Mouse (Mus musculus): ENCODE measurements around the gene Clec16a. TPM values are rescaled to one million over a fixed set of nuclear protein-coding genes. Genes with fewer than 3 reads are reported as not detected.
A peak's percentile ranks its signal among the peaks of the same experiment; 100 is the strongest.

Gene Clec16a
- polyA plus RNA-seq (2012; rRNA removed) = 15.7 and 16.8 TPM in 2 replicates

GRCm38 (mm10) chr16:10544995-10545622 lies at the start of gene Clec16a:
TSS of gene Clec16a (plus strand) at chr16:10545339.
- H3K27me3 ChIP-seq (replicated peaks; ENCODE audit: control insufficient read depth, insufficient read depth, low read length) = no peaks in the 10 kb centered on the region
- TF ChIP-seq POLR2A (IDR thresholded peaks at IDR 0.05; ENCODE audit: low read depth, low read length) = peak; percentile 29
- TF ChIP-seq CTCF (conservative IDR thresholded peaks at IDR 0.05; ENCODE audit: insufficient read depth, insufficient read length, low read depth, low read length) = no peak
- H3K4me3 ChIP-seq (ENCODE audit: insufficient read depth, low read depth, low read length) = peak within 1 kb of the TSS; percentile 83
- under 1% methylated on average over 58 of the region's 58 CpGs for WGBS
- peak; percentile 99 for DNase-seq
- H3K4me1 ChIP-seq (ENCODE audit: control insufficient read depth, insufficient read depth, low read length) = peaks cover 12% of the 10 kb centered on the region; the same call in 1 of the 2 replicates
- no peaks in the 10 kb centered on the region for H3K36me3 ChIP-seq (ENCODE audit: control insufficient read depth, insufficient read depth, low read length)
- H3K27ac ChIP-seq (ENCODE audit: insufficient read depth, low read depth, low read length) = peak within 1 kb of the TSS; percentile 66; the same call in 1 of the 2 replicates

GRCm38 (mm10) chr16:10495824-10496298 lies 49.3 kb upstream of the Clec16a start:
- Histone ChIP-seq H3K36me3 (ENCODE audit: control insufficient read depth, insufficient read depth, low read length) (no peaks in the 10 kb centered on the region), H3K4me3 (ENCODE audit: insufficient read depth, low read depth, low read length) (no peak overlapping the region), H3K27me3 (replicated peaks; ENCODE audit: control insufficient read depth, insufficient read depth, low read length) (no peaks in the 10 kb centered on the region), H3K27ac (ENCODE audit: insufficient read depth, low read depth, low read length) (peak overlapping the region; percentile 39; the same call in 1 of the 2 replicates), H3K4me1 (ENCODE audit: control insufficient read depth, insufficient read depth, low read length) (peaks cover 12% of the 10 kb centered on the region)
- DNase-seq = peak; percentile 92
- TF ChIP-seq POLR2A (IDR thresholded peaks at IDR 0.05; ENCODE audit: low read depth, low read length) (no peak), CTCF (conservative IDR thresholded peaks at IDR 0.05; ENCODE audit: insufficient read depth, insufficient read length, low read depth, low read length) (no peak)
- 29% methylated on average over 2 of the region's 2 CpGs for WGBS

GRCm38 (mm10) chr16:10498096-10498602 lies 47.0 kb upstream of the Clec16a start:
- 28% methylated on average over 5 of the region's 5 CpGs for WGBS
- peak; percentile 86 for DNase-seq
- Histone ChIP-seq H3K4me3 (ENCODE audit: insufficient read depth, low read depth, low read length) (no peak overlapping the region), H3K27me3 (replicated peaks; ENCODE audit: control insufficient read depth, insufficient read depth, low read length) (no peaks in the 10 kb centered on the region), H3K27ac (ENCODE audit: insufficient read depth, low read depth, low read length) (no peak overlapping the region), H3K36me3 (ENCODE audit: control insufficient read depth, insufficient read depth, low read length) (no peaks in the 10 kb centered on the region), H3K4me1 (ENCODE audit: control insufficient read depth, insufficient read depth, low read length) (peaks cover 12% of the 10 kb centered on the region)
- TF ChIP-seq POLR2A (IDR thresholded peaks at IDR 0.05; ENCODE audit: low read depth, low read length) (no peak), CTCF (conservative IDR thresholded peaks at IDR 0.05; ENCODE audit: insufficient read depth, insufficient read length, low read depth, low read length) (no peak)

- no peak for DNase-seq
- H3K4me3 ChIP-seq (ENCODE audit: insufficient read depth, low read depth, low read length) = no peak overlapping the region
- H3K27me3 ChIP-seq (replicated peaks; ENCODE audit: control insufficient read depth, insufficient read depth, low read length) = no peaks in the 10 kb centered on the region
- WGBS = 63% methylated on average over 1 of the region's 1 CpGs
- TF ChIP-seq POLR2A (IDR thresholded peaks at IDR 0.05; ENCODE audit: low read depth, low read length) (no peak), CTCF (conservative IDR thresholded peaks at IDR 0.05; ENCODE audit: insufficient read depth, insufficient read length, low read depth, low read length) (no peak)
- H3K36me3 ChIP-seq (ENCODE audit: control insufficient read depth, insufficient read depth, low read length) = no peaks in the 10 kb centered on the region
- no peak overlapping the region for H3K27ac ChIP-seq (ENCODE audit: insufficient read depth, low read depth, low read length)
- peaks cover 12% of the 10 kb centered on the region for H3K4me1 ChIP-seq (ENCODE audit: control insufficient read depth, insufficient read depth, low read length)
Measured at GRCm38 (mm10) chr16:10499122-10499521, 46.0 kb upstream of the Clec16a start.

GRCm38 (mm10) chr16:10501865-10502264 lies 43.3 kb upstream of the Clec16a start:
- H3K36me3 ChIP-seq (ENCODE audit: control insufficient read depth, insufficient read depth, low read length) = no peaks in the 10 kb centered on the region
- TF ChIP-seq POLR2A (IDR thresholded peaks at IDR 0.05; ENCODE audit: low read depth, low read length) (no peak), CTCF (conservative IDR thresholded peaks at IDR 0.05; ENCODE audit: insufficient read depth, insufficient read length, low read depth, low read length) (no peak)
- no peak for DNase-seq
- no peak overlapping the region for H3K4me3 ChIP-seq (ENCODE audit: insufficient read depth, low read depth, low read length)
- H3K27me3 ChIP-seq (replicated peaks; ENCODE audit: control insufficient read depth, insufficient read depth, low read length) = no peaks in the 10 kb centered on the region
- H3K4me1 ChIP-seq (ENCODE audit: control insufficient read depth, insufficient read depth, low read length) = peaks cover 6% of the 10 kb centered on the region; the same call in 1 of the 2 replicates
- WGBS = 14% methylated on average over 8 of the region's 8 CpGs
- no peak overlapping the region for H3K27ac ChIP-seq (ENCODE audit: insufficient read depth, low read depth, low read length)

GRCm38 (mm10) chr16:10503058-10503457 lies 42.1 kb upstream of the Clec16a start:
- H3K4me1 ChIP-seq (ENCODE audit: control insufficient read depth, insufficient read depth, low read length) = peaks cover 6% of the 10 kb centered on the region; the same call in 1 of the 2 replicates
- WGBS = 67% methylated on average over 2 of the region's 2 CpGs
- H3K27ac ChIP-seq (ENCODE audit: insufficient read depth, low read depth, low read length) = no peak overlapping the region
- H3K36me3 ChIP-seq (ENCODE audit: control insufficient read depth, insufficient read depth, low read length) = no peaks in the 10 kb centered on the region
- DNase-seq = no peak
- H3K27me3 ChIP-seq (replicated peaks; ENCODE audit: control insufficient read depth, insufficient read depth, low read length) = no peaks in the 10 kb centered on the region
- TF ChIP-seq CTCF (conservative IDR thresholded peaks at IDR 0.05; ENCODE audit: insufficient read depth, insufficient read length, low read depth, low read length) = no peak
- TF ChIP-seq POLR2A (IDR thresholded peaks at IDR 0.05; ENCODE audit: low read depth, low read length) = no peak
- H3K4me3 ChIP-seq (ENCODE audit: insufficient read depth, low read depth, low read length) = no peak overlapping the region

- DNase-seq = no peak
- Histone ChIP-seq H3K4me3 (ENCODE audit: insufficient read depth, low read depth, low read length) (no peak overlapping the region), H3K4me1 (ENCODE audit: control insufficient read depth, insufficient read depth, low read length) (no peaks in the 10 kb centered on the region), H3K27ac (ENCODE audit: insufficient read depth, low read depth, low read length) (no peak overlapping the region), H3K27me3 (replicated peaks; ENCODE audit: control insufficient read depth, insufficient read depth, low read length) (no peaks in the 10 kb centered on the region), H3K36me3 (ENCODE audit: control insufficient read depth, insufficient read depth, low read length) (no peaks in the 10 kb centered on the region)
- WGBS = 75% methylated on average over 4 of the region's 4 CpGs
- TF ChIP-seq POLR2A (IDR thresholded peaks at IDR 0.05; ENCODE audit: low read depth, low read length) = no peak
Measured at GRCm38 (mm10) chr16:10507445-10507844, 37.7 kb upstream of the Clec16a start.

Measured in kidney, adult 2 months (tissue).